Mouse (Mus musculus) embryonic facial prominence, embryonic 14.5 days (tissue): Measurements from ENCODE around the gene Rsad2. TPM values are rescaled to one million over a fixed set of nuclear protein-coding genes. Genes with fewer than 3 reads are reported as not detected.

ENCODE experiments used
- ATAC-seq: fragments of 200-750 bp; cut with Nextera tagmentation; 2 replicates; pipeline ENCODE4 v1.8.0; 2017; ENCODE audit warnings: low read depth, moderate number of reproducible peaks, moderate TSS enrichment
- DNase-seq: peaks from one replicate; pipeline ENCODE4 v3.0.0-alpha.2; 2015; ENCODE audit warnings: low spot score
- H3K27ac ChIP-seq: fragments of 300-500 bp; sonication (generic); replicated peaks from 2 replicates; pipeline ENCODE4 v1.5.1; 2014; ENCODE audit warnings: low read depth, mild to moderate bottlenecking, low read length, moderate library complexity
- H3K27me3 ChIP-seq: fragments of 300-500 bp; sonication (generic); replicated peaks from 2 replicates; pipeline ENCODE4 v1.6.1; 2014; ENCODE audit warnings: low read length; ENCODE audit not compliant: control insufficient read depth, insufficient read depth
- H3K36me3 ChIP-seq: fragments of 300-500 bp; sonication (generic); 2 replicates; pipeline ENCODE4 v1.6.1; 2014; ENCODE audit warnings: low read length, mixed read lengths; ENCODE audit not compliant: control insufficient read depth, insufficient read depth
- H3K4me1 ChIP-seq: fragments of 300-500 bp; sonication (generic); 2 replicates; pipeline ENCODE4 v1.6.1; 2014; ENCODE audit warnings: antibody characterized with exemption, low read length; ENCODE audit not compliant: control insufficient read depth, insufficient read depth
- H3K4me2 ChIP-seq: fragments of 300-500 bp; sonication (generic); 2 replicates; pipeline ENCODE4 v1.6.1; 2014; ENCODE audit warnings: low read depth, mild to moderate bottlenecking, low read length, moderate library complexity, mixed read lengths
- H3K4me3 ChIP-seq: fragments of 300-500 bp; sonication (generic); 2 replicates; pipeline ENCODE4 v1.5.1; 2014; ENCODE audit warnings: low read depth, mild to moderate bottlenecking, low read length
- H3K9ac ChIP-seq: fragments of 300-500 bp; sonication (generic); 2 replicates; pipeline ENCODE4 v1.6.1; 2014; ENCODE audit warnings: low read depth, mild to moderate bottlenecking, low read length, moderate library complexity, mixed read lengths
- H3K9me3 ChIP-seq: fragments of 300-500 bp; sonication (generic); 2 replicates; pipeline ENCODE4 v1.6.1; 2016; ENCODE audit warnings: low read length; ENCODE audit not compliant: control insufficient read depth
- WGBS: fragments of 180-500 bp; shearing (Covaris S2); extraction: QIAGEN DNeasy Blood & Tissue Kit; methylation state at CpG from one replicate; pipeline ENCODE4 v1.1.7; 2014; 5-methylcytosine and 5-hydroxymethylcytosine counted together
- polyA plus RNA-seq: library from polyadenylated mRNA; unstranded; fragments of >200 nt; fragmentation: Nextera tagmentation; extraction: Ambion mirVana; gene quantifications from 2 replicates; pipeline ENCODE4 v1.2.1, GENCODE M21; 2014

Rsad2 gene
- polyA plus RNA-seq, 1 experiment from 2014 or later: 2.4 TPM

DNA sequence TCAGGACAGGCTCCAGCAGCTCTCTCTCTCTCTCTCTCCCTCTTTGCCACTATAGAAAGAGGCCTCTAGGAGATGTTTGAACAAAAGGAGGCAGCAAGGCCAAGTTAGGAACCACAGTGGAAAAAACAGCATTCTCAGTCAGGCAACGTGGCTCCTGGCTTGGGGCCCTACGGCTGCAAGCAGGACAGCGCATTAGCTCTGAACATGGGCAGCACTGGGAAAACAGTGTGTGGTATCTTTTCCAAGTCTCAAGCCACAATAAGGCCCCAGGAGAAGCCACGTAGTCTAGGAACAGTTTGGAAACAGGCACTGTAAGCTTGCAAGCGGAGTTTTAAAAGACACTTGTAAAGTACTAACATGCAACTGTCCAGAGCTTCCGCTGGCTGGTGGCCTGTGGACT, 43.5 kb downstream of the Rsad2 start:
- DNase-seq: peak; percentile 50
- Histone ChIP-seq H3K9me3 (no peaks in the 10 kb centered on the region), H3K4me2 (peak overlapping the region; percentile 72), H3K27me3 (no peaks in the 10 kb centered on the region), H3K4me1 (peaks cover 38% of the 10 kb centered on the region), H3K4me3 (peak overlapping the region; percentile 91), H3K36me3 (no peaks in the 10 kb centered on the region), H3K27ac (peak overlapping the region; percentile 29), H3K9ac (peak overlapping the region; percentile 51)
- no peak for ATAC-seq
- 54% methylated on average over 6 of the region's 6 CpGs for WGBS

GRCm38 (mm10) chr12:26411841-26412450, 44.3 kb downstream of the Rsad2 start:
- Histone ChIP-seq H3K9me3 (no peaks in the 10 kb centered on the region), H3K4me2 (peak overlapping the region; percentile 72), H3K4me1 (peaks cover 38% of the 10 kb centered on the region), H3K27ac (no peak overlapping the region), H3K4me3 (no peak overlapping the region), H3K9ac (no peak overlapping the region), H3K27me3 (no peaks in the 10 kb centered on the region), H3K36me3 (no peaks in the 10 kb centered on the region)
- ATAC-seq: no peak
- WGBS: 63% methylated on average over 10 of the region's 10 CpGs
- DNase-seq: no peak

GRCm38 (mm10) chr12:26410443-26410842, 45.8 kb downstream of the Rsad2 start:
- ATAC-seq (no peak), DNase-seq (no peak)
- Histone ChIP-seq H3K36me3 (no peaks in the 10 kb centered on the region), H3K9ac (no peak overlapping the region), H3K27ac (no peak overlapping the region), H3K4me1 (peaks cover 48% of the 10 kb centered on the region), H3K4me2 (no peak overlapping the region), H3K9me3 (no peaks in the 10 kb centered on the region), H3K27me3 (no peaks in the 10 kb centered on the region), H3K4me3 (no peak overlapping the region)
- 88% methylated on average over 3 of the region's 3 CpGs for WGBS

DNA sequence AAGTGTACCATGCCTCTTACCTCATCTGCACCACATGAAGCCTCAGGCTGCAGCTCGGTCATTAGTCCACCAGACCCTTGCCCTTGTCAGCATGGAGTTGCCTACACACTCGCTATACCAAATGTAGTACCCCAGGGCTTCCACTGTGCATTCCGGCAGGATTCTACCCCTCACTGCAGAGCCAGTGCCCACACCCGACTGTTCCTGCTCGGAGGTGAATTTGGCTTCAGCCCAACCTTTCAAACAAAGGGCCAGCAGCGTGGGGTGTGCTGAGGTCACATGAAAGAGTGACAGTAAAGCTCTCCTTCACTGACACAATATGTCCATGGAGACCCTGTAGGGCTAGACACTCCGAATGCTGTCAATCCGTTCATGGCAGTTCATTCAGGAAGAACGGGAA, 47.5 kb downstream of the Rsad2 start:
- Histone ChIP-seq H3K9ac (no peak overlapping the region), H3K4me2 (no peak overlapping the region), H3K4me3 (no peak overlapping the region), H3K4me1 (peaks cover 49% of the 10 kb centered on the region), H3K9me3 (no peaks in the 10 kb centered on the region), H3K36me3 (0 out of 2 replicates have a peak, but pooled peaks cover 5% of the 10 kb centered on the region), H3K27ac (no peak overlapping the region), H3K27me3 (no peaks in the 10 kb centered on the region)
- ATAC-seq: no peak
- no peak for DNase-seq
- WGBS: 70% methylated on average over 9 of the region's 9 CpGs

- Histone ChIP-seq H3K4me1 (peaks cover 43% of the 10 kb centered on the region), H3K9me3 (no peaks in the 10 kb centered on the region), H3K27me3 (no peaks in the 10 kb centered on the region), H3K4me2 (no peak overlapping the region), H3K9ac (no peak overlapping the region), H3K27ac (0 out of 2 replicates have a peak overlapping the region, but pooled peaks have one; percentile 16), H3K4me3 (no peak overlapping the region), H3K36me3 (0 out of 2 replicates have a peak, but pooled peaks cover 12% of the 10 kb centered on the region)
- ATAC-seq (peak; percentile 41), DNase-seq (peak; percentile 73)
- WGBS: 61% methylated on average over 11 of the region's 11 CpGs
Measured at GRCm38 (mm10) chr12:26404781-26405702, 51.2 kb downstream of the Rsad2 start.

DNA sequence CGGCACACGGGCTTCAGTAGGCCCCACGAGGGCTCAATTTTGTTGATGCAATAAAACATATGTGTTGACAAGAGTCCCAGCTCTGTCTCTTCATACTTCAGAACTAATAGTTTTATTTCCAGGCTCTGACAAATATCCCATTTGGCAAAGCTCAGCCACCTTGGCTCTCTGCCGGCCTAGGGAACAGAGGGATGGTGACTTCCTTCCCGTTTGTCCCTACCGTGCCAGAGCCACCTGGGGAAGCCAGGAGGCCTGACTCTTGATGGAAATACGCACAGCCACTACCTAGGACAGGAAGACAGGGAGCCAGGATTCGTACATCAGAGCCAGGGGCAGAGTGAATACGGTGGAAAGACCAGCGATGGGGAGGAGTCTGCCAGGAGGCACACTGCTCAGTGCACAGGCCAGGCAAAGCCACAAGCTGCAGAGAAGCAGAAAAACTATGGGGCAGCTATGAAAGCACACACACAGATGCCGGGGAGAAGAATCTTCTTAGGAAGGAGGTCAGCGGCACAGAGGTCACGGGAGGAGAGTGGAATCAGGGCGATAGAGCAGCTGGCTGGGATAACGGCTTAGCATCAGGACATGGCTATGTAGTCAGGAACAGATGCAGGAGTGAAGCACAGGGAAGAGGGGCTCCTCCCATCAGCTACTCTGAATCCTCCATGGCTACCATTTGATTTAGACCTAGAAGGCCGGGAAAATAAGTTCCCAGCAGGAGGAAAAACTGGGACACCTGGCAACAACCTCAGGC, 52.7 kb downstream of the Rsad2 start:
- DNase-seq: no peak
- ATAC-seq: no peak
- no peaks in the 10 kb centered on the region for H3K9me3 ChIP-seq
- WGBS: 75% methylated on average over 16 of the region's 16 CpGs
- H3K4me3 ChIP-seq: no peak overlapping the region
- H3K27me3 ChIP-seq: no peaks in the 10 kb centered on the region
- H3K4me1 ChIP-seq: peaks cover 37% of the 10 kb centered on the region
- H3K9ac ChIP-seq: no peak overlapping the region
- no peak overlapping the region for H3K27ac ChIP-seq
- H3K4me2 ChIP-seq: no peak overlapping the region
- 0 out of 2 replicates have a peak, but pooled peaks cover 12% of the 10 kb centered on the region for H3K36me3 ChIP-seq

GRCm38 (mm10) chr12:26401696-26402470, 54.4 kb downstream of the Rsad2 start:
- H3K9me3 ChIP-seq: no peaks in the 10 kb centered on the region
- DNase-seq (no peak), ATAC-seq (no peak)
- 0 out of 2 replicates have a peak, but pooled peaks cover 12% of the 10 kb centered on the region for H3K36me3 ChIP-seq
- H3K9ac ChIP-seq: no peak overlapping the region
- H3K4me2 ChIP-seq: no peak overlapping the region
- peak overlapping the region; percentile 28; the same call in 1 of the 2 replicates for H3K27ac ChIP-seq
- 63% methylated on average over 10 of the region's 10 CpGs for WGBS
- no peaks in the 10 kb centered on the region for H3K27me3 ChIP-seq
- peaks cover 37% of the 10 kb centered on the region for H3K4me1 ChIP-seq
- no peak overlapping the region for H3K4me3 ChIP-seq

- Histone ChIP-seq H3K27ac (peak overlapping the region; percentile 3; the same call in 1 of the 2 replicates), H3K9me3 (no peaks in the 10 kb centered on the region), H3K4me2 (no peak overlapping the region), H3K4me3 (no peak overlapping the region), H3K4me1 (peaks cover 35% of the 10 kb centered on the region), H3K27me3 (no peaks in the 10 kb centered on the region), H3K9ac (no peak overlapping the region), H3K36me3 (0 out of 2 replicates have a peak, but pooled peaks cover 12% of the 10 kb centered on the region)
- 72% methylated on average over 1 of the region's 1 CpGs for WGBS
- DNase-seq: no peak
- no peak for ATAC-seq
Measured at GRCm38 (mm10) chr12:26401254-26401653, 55.0 kb downstream of the Rsad2 start.
